Mouse (Mus musculus) midbrain, embryonic 13.5 days (tissue): Measurements from ENCODE around the gene Gabbr2. TPM values are rescaled to one million over a fixed set of nuclear protein-coding genes. Genes with fewer than 3 reads are reported as not detected.

Source experiments
- ATAC-seq: fragments of 200-750 bp; cut with Nextera tagmentation; 2 replicates; pipeline ENCODE4 v1.8.0; 2017; ENCODE audit warnings: mild to moderate bottlenecking, moderate TSS enrichment, moderate library complexity
- H3K27ac ChIP-seq: fragments of 300-500 bp; sonication (generic); 2 replicates; pipeline ENCODE4 v1.5.1; 2015; ENCODE audit warnings: inconsistent platforms, mild to moderate bottlenecking, moderate library complexity
- H3K27me3 ChIP-seq: fragments of 300-500 bp; sonication (generic); 2 replicates; pipeline ENCODE4 v1.6.1; 2015; ENCODE audit warnings: mild to moderate bottlenecking, inconsistent platforms
- H3K36me3 ChIP-seq: fragments of 300-500 bp; sonication (generic); 2 replicates; pipeline ENCODE4 v1.6.1; 2015; ENCODE audit warnings: mild to moderate bottlenecking, inconsistent platforms
- H3K4me1 ChIP-seq: fragments of 300-500 bp; sonication (generic); replicated peaks from 2 replicates; pipeline ENCODE4 v1.6.1; 2015; ENCODE audit warnings: inconsistent platforms
- H3K4me2 ChIP-seq: fragments of 300-500 bp; sonication (generic); replicated peaks from 2 replicates; pipeline ENCODE4 v1.6.1; 2015; ENCODE audit warnings: moderate library complexity, mild to moderate bottlenecking, inconsistent platforms
- H3K4me3 ChIP-seq: fragments of 300-500 bp; sonication (generic); replicated peaks from 2 replicates; pipeline ENCODE4 v1.5.1; 2015; ENCODE audit warnings: mild to moderate bottlenecking, inconsistent platforms
- H3K9ac ChIP-seq: fragments of 300-500 bp; sonication (generic); replicated peaks from 2 replicates; pipeline ENCODE4 v1.6.1; 2015; ENCODE audit warnings: mild to moderate bottlenecking, inconsistent platforms
- H3K9me3 ChIP-seq: fragments of 300-500 bp; sonication (generic); 2 replicates; pipeline ENCODE4 v1.6.1; 2016; ENCODE audit warnings: mild to moderate bottlenecking, inconsistent platforms
- WGBS: fragments of 180-500 bp; shearing (Covaris S2); methylation state at CpG from one replicate; pipeline ENCODE4 v1.1.7; 2015; 5-methylcytosine and 5-hydroxymethylcytosine counted together
- polyA plus RNA-seq: library from polyadenylated mRNA; unstranded; fragments of >200 nt; fragmentation: Nextera tagmentation; extraction: Ambion mirVana; gene quantifications from 2 replicates; pipeline ENCODE4 v1.2.1, GENCODE M21; 2015

Gabbr2 gene
- polyA plus RNA-seq, 1 experiment from 2014 or later = 3.0 TPM

DNA sequence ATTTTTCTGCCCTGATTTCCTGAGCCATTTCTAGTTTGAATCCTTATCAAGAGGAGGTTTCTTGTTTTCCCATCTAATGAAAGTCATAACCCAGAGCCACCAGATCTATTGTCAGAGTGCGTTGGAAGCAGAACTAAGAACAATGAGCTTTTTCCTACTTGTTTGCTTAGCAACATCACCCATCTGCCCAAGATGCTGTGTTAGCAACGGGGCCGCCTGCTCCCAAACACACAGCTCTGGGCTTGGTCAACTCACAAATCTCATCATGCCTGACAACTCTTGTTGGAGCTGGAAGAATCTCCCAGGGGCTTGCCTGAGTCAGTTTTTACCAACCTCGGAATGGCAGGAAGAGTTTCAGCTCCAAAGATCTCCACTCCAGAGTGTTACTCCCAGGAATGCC is 111.7 kb downstream of the Gabbr2 start:
- ATAC-seq = no peak
- H3K27me3 ChIP-seq = no peaks in the 10 kb centered on the region
- no peaks in the 10 kb centered on the region for H3K9me3 ChIP-seq
- H3K4me2 ChIP-seq = no peak overlapping the region
- H3K4me1 ChIP-seq = peaks cover 28% of the 10 kb centered on the region
- WGBS = 36% methylated on average over 4 of the region's 4 CpGs
- H3K36me3 ChIP-seq = no peaks in the 10 kb centered on the region
- no peak overlapping the region for H3K9ac ChIP-seq
- H3K4me3 ChIP-seq = no peak overlapping the region
- no peak overlapping the region for H3K27ac ChIP-seq

- no peak overlapping the region for H3K4me2 ChIP-seq
- 0 out of 2 replicates have a peak, but pooled peaks cover 8% of the 10 kb centered on the region for H3K27me3 ChIP-seq
- no peak for ATAC-seq
- no peak overlapping the region for H3K9ac ChIP-seq
- peaks cover 18% of the 10 kb centered on the region for H3K4me1 ChIP-seq
- WGBS = 98% methylated on average over 4 of the region's 4 CpGs
- no peak overlapping the region for H3K4me3 ChIP-seq
- H3K9me3 ChIP-seq = no peaks in the 10 kb centered on the region
- no peaks in the 10 kb centered on the region for H3K36me3 ChIP-seq
- no peak overlapping the region for H3K27ac ChIP-seq
Measured at GRCm38 (mm10) chr4:46872750-46873149, 118.9 kb downstream of the Gabbr2 start.

DNA sequence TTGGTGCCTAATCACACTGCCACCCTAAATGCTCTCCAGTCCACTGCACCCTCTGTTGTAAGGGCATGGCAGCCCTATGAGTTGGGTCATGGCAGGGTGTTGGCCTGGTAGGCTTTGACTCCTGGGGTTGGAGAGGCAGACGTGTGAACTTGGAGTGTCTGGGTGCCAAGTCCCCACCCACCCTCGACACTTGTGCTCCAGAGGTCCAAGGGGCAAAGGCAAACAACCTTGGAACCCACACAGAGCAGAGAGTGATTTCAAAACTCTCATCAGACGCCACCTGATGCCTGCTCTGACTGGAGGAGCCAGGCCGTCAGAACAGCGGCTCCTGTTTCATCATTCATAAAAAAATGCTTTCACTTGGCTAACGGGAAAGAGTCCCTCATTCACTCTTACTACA is 121.5 kb downstream of the Gabbr2 start:
- whole genome bisulfite sequencing = 72% methylated on average over 6 of the region's 6 CpGs
- H3K27me3 ChIP-seq = 0 out of 2 replicates have a peak, but pooled peaks cover 8% of the 10 kb centered on the region

DNA sequence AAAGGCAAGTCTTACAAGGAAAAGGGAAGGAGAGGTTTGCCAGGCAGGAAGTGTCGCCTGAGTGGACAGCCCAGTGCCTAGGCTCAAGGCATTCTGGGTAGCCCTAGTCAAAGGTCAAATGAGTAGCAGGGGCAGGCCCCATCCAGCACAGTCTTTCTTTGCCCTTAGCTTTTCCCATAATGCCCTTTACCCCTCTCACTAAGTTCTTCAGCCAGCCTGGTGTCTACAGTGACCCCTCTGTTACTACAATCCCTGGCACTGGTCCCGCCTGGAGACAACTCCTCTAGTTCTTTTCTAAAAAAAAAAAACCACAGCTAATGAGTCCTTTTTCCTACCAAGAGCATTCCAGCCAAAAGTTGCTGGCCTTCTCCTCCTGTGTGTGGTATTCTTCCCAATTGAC is 122.3 kb downstream of the Gabbr2 start:
- H3K27me3 ChIP-seq = 0 out of 2 replicates have a peak, but pooled peaks cover 8% of the 10 kb centered on the region
- ATAC-seq = no peak
- peaks cover 18% of the 10 kb centered on the region for H3K4me1 ChIP-seq
- no peaks in the 10 kb centered on the region for H3K36me3 ChIP-seq
- WGBS = 82% methylated on average over 2 of the region's 2 CpGs
- no peak overlapping the region for H3K27ac ChIP-seq
- H3K4me3 ChIP-seq = no peak overlapping the region
- H3K4me2 ChIP-seq = no peak overlapping the region
- H3K9ac ChIP-seq = no peak overlapping the region
- no peaks in the 10 kb centered on the region for H3K9me3 ChIP-seq

More for the DNA sequence above, 121.5 kb downstream of the Gabbr2 start:
- Histone ChIP-seq H3K4me3 (no peak overlapping the region), H3K9me3 (no peaks in the 10 kb centered on the region), H3K36me3 (no peaks in the 10 kb centered on the region), H3K9ac (no peak overlapping the region), H3K27ac (no peak overlapping the region), H3K4me1 (peaks cover 18% of the 10 kb centered on the region), H3K4me2 (no peak overlapping the region)
- ATAC-seq = no peak

- H3K4me3 ChIP-seq = no peak overlapping the region
- no peak for ATAC-seq
- H3K9ac ChIP-seq = no peak overlapping the region
- no peaks in the 10 kb centered on the region for H3K9me3 ChIP-seq
- H3K27me3 ChIP-seq = 0 out of 2 replicates have a peak, but pooled peaks cover 8% of the 10 kb centered on the region
- peaks cover 20% of the 10 kb centered on the region for H3K4me1 ChIP-seq
- H3K36me3 ChIP-seq = no peaks in the 10 kb centered on the region
- no peak overlapping the region for H3K4me2 ChIP-seq
- H3K27ac ChIP-seq = no peak overlapping the region
- 86% methylated on average over 3 of the region's 3 CpGs for WGBS
Measured at GRCm38 (mm10) chr4:46868921-46869320, 122.8 kb downstream of the Gabbr2 start.

DNA sequence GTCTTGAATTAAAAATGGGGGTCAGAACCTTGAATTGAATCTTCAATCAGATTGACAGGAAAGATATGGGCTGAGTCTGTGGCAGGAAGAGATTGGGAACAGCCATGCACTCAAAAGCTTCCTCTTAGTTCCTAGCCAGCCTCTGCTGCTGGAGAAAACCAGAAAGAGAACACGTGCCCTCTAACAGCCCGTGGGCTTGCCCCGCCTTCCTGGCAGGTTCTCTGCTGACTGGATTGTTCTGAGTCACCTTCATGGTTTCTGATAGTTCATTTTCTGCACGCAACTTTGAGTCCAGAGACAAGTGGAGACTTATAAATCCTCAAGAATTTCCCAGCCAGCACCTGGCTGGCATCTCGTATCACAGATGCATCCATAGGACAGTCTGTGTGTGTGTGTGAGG is 123.5 kb downstream of the Gabbr2 start:
- H3K4me2 ChIP-seq = no peak overlapping the region
- ATAC-seq = no peak
- peaks cover 20% of the 10 kb centered on the region for H3K4me1 ChIP-seq
- H3K9ac ChIP-seq = no peak overlapping the region
- H3K9me3 ChIP-seq = no peaks in the 10 kb centered on the region
- WGBS = 85% methylated on average over 5 of the region's 5 CpGs
- 0 out of 2 replicates have a peak, but pooled peaks cover 8% of the 10 kb centered on the region for H3K27me3 ChIP-seq
- no peak overlapping the region for H3K4me3 ChIP-seq
- no peak overlapping the region for H3K27ac ChIP-seq
- H3K36me3 ChIP-seq = no peaks in the 10 kb centered on the region

DNA sequence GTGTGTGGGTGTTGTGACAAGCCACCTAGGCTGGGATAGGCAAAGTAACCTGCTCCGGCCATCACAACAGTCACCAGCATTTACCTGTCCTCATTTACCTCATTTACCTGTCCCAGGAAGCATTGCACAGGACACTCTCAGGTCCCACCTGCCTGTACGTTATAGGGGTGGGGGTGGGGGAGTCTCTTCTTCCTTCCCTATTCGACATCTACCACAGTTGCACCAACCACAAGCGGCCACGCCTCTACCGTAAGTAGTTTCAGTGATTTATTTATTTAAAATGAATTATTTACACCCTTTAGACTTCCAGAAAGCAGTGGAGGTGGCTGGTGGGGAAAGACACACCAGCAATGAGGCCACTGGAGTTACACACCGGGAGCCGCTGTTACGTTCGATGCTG is 123.9 kb downstream of the Gabbr2 start:
- 0 out of 2 replicates have a peak, but pooled peaks cover 8% of the 10 kb centered on the region for H3K27me3 ChIP-seq
- WGBS = 82% methylated on average over 10 of the region's 10 CpGs
- no peak overlapping the region for H3K9ac ChIP-seq
- no peaks in the 10 kb centered on the region for H3K36me3 ChIP-seq
- no peak overlapping the region for H3K4me3 ChIP-seq
- no peak overlapping the region for H3K27ac ChIP-seq
- H3K4me2 ChIP-seq = no peak overlapping the region
- peaks cover 20% of the 10 kb centered on the region for H3K4me1 ChIP-seq
- ATAC-seq = no peak
- H3K9me3 ChIP-seq = no peaks in the 10 kb centered on the region

GRCm38 (mm10) chr4:46866070-46866469 is 125.6 kb downstream of the Gabbr2 start:
- no peaks in the 10 kb centered on the region for H3K9me3 ChIP-seq
- H3K4me3 ChIP-seq = no peak overlapping the region
- ATAC-seq = no peak
- H3K4me2 ChIP-seq = no peak overlapping the region
- H3K9ac ChIP-seq = no peak overlapping the region
- H3K27ac ChIP-seq = no peak overlapping the region
- H3K4me1 ChIP-seq = peaks cover 19% of the 10 kb centered on the region
- H3K27me3 ChIP-seq = 0 out of 2 replicates have a peak, but pooled peaks cover 4% of the 10 kb centered on the region
- WGBS = 93% methylated on average over 2 of the region's 2 CpGs
- no peaks in the 10 kb centered on the region for H3K36me3 ChIP-seq

DNA sequence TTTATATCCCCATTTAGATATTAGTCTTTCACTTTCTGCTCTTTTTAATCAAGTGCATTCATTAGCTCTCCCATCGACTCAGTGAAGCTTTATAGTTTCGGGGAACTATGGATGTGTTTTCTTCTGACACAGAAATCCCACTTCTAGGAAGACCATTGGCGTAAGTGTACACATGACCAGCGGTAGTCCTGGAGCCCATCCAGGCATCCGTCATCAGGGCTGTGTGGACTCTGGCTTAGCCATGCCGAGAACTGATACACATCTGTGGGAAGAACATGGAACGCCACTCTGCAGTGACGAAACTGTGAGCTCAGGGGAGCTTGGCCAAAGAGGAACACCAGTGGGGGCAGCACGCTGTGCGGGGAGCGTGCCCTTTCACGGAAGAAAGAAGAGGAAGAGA is 128.0 kb downstream of the Gabbr2 start:
- H3K4me3 ChIP-seq = no peak overlapping the region
- WGBS = 69% methylated on average over 12 of the region's 12 CpGs
- no peak overlapping the region for H3K4me2 ChIP-seq
- H3K9me3 ChIP-seq = no peaks in the 10 kb centered on the region
- H3K36me3 ChIP-seq = no peaks in the 10 kb centered on the region
- H3K27ac ChIP-seq = peak overlapping the region; percentile 32; the same call in 1 of the 2 replicates
- H3K4me1 ChIP-seq = peaks cover 11% of the 10 kb centered on the region
- ATAC-seq = no peak
- 0 out of 2 replicates have a peak, but pooled peaks cover 9% of the 10 kb centered on the region for H3K27me3 ChIP-seq
- H3K9ac ChIP-seq = no peak overlapping the region

DNA sequence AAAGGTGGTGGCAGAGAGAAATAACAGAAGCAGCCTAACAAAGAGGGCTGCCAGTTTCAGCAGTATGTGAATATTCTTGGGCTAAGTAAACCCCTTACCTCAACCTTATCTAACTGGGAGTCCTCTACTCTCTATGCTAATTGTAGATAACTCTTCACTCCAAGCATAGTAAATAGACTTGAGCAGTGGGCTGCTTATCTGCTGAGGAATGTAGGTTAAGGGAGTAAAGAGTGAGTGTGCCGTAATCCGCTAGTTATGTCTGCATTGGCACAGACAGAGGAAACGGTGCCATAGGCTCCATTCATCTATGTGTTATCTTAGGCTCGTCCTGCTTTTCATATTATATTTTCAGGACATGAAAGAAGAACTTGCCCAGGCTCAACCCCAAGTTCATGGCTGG is 129.0 kb downstream of the Gabbr2 start:
- Histone ChIP-seq H3K4me1 (peaks cover 17% of the 10 kb centered on the region), H3K36me3 (no peaks in the 10 kb centered on the region), H3K27ac (no peak overlapping the region), H3K4me3 (no peak overlapping the region), H3K9me3 (no peaks in the 10 kb centered on the region), H3K27me3 (0 out of 2 replicates have a peak, but pooled peaks cover 5% of the 10 kb centered on the region), H3K4me2 (no peak overlapping the region), H3K9ac (no peak overlapping the region)
- WGBS = 77% methylated on average over 4 of the region's 4 CpGs
- ATAC-seq = no peak

GRCm38 (mm10) chr4:46860586-46860985 is 131.1 kb downstream of the Gabbr2 start:
- Histone ChIP-seq H3K4me2 (no peak overlapping the region), H3K36me3 (no peaks in the 10 kb centered on the region), H3K9me3 (no peaks in the 10 kb centered on the region), H3K27ac (no peak overlapping the region), H3K9ac (no peak overlapping the region), H3K4me1 (peaks cover 19% of the 10 kb centered on the region), H3K4me3 (no peak overlapping the region), H3K27me3 (0 out of 2 replicates have a peak, but pooled peaks cover 5% of the 10 kb centered on the region)
- no peak for ATAC-seq
- 81% methylated on average over 6 of the region's 6 CpGs for WGBS

GRCm38 (mm10) chr4:46858899-46859298 is 132.8 kb downstream of the Gabbr2 start:
- 20% methylated on average over 13 of the region's 13 CpGs for WGBS
- no peaks in the 10 kb centered on the region for H3K9me3 ChIP-seq
- peak; percentile 66 for ATAC-seq
- no peak overlapping the region for H3K4me3 ChIP-seq
- 0 out of 2 replicates have a peak, but pooled peaks cover 5% of the 10 kb centered on the region for H3K27me3 ChIP-seq
- H3K4me1 ChIP-seq = peaks cover 32% of the 10 kb centered on the region
- H3K36me3 ChIP-seq = no peaks in the 10 kb centered on the region
- peak overlapping the region; percentile 27; the same call in 1 of the 2 replicates for H3K27ac ChIP-seq
- H3K4me2 ChIP-seq = no peak overlapping the region
- H3K9ac ChIP-seq = no peak overlapping the region

DNA sequence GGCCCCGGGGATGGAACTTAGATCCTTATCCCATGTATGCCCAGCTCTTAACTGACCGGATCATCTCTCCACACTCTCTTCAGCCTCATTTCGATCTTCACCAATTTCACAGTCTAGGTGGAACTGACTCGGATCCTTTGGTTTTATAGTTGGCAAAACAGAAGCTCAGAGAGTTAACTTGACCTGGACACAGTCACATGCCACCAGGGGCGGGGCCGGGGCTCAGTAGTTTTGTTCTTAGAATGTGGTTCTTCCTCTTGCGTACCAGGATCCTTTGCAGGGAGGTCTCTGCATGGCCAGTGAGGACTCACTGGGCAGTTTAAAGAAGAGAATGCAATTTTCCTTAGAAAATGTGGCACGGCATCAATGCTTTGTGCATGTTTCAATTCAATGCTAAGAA is 135.5 kb downstream of the Gabbr2 start:
- Histone ChIP-seq H3K4me2 (no peak overlapping the region), H3K36me3 (no peaks in the 10 kb centered on the region)

More for the DNA sequence above, 135.5 kb downstream of the Gabbr2 start:
- Histone ChIP-seq H3K9me3 (no peaks in the 10 kb centered on the region), H3K9ac (no peak overlapping the region), H3K27ac (no peak overlapping the region; the same call in 1 of the 2 replicates), H3K4me1 (peaks cover 33% of the 10 kb centered on the region), H3K4me3 (no peak overlapping the region), H3K27me3 (0 out of 2 replicates have a peak, but pooled peaks cover 5% of the 10 kb centered on the region)
- WGBS = 95% methylated on average over 8 of the region's 8 CpGs
- no peak for ATAC-seq
